Mouse (Mus musculus): ENCODE measurements around the gene Cd48. TPM values are rescaled to one million over a fixed set of nuclear protein-coding genes. Genes with fewer than 3 reads are reported as not detected.

The Cd48 gene
- polyA plus RNA-seq, 1 experiment, result 15.0 TPM

DNA sequence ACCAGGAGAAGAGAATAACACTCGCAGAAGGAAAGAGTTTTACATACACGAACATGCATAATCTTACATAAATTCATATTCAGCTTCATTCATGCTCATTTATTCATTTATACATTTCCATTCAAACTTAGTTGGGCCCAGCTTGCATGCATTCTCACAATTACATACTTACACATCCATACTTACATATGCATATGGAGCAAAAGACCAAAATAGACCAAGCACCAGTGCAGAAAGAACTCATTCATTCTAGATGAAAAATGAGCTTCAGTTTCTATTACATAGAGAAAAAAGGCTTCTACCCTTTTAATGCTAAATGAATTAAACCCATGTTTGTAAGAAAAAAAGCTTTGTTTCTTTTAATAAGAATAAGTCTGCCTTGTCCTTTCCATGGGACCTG lies 33.6 kb downstream of the Cd48 start:
- WGBS, result 78% methylated on average over 2 of the region's 2 CpGs
- H3K4me1 ChIP-seq (ENCODE audit: control insufficient read depth, insufficient read depth, low read length), result no peaks in the 10 kb centered on the region
- no peak overlapping the region for H3K4me3 ChIP-seq (replicated peaks; ENCODE audit: control insufficient read depth, low read depth, low read length)
- TF ChIP-seq POLR2A (IDR thresholded peaks at IDR 0.05; ENCODE audit: borderline replicate concordance, control insufficient read depth, low read depth, low read length), result no peak
- no peak for TF ChIP-seq CTCF (IDR thresholded peaks at IDR 0.05; ENCODE audit: control insufficient read depth, insufficient read depth, low read length)
- no peak overlapping the region for H3K27ac ChIP-seq (ENCODE audit: control insufficient read depth, insufficient read depth, low read depth, low read length, poor library complexity)

- TF ChIP-seq POLR2A (IDR thresholded peaks at IDR 0.05; ENCODE audit: borderline replicate concordance, control insufficient read depth, low read depth, low read length) (no peak), CTCF (IDR thresholded peaks at IDR 0.05; ENCODE audit: control insufficient read depth, insufficient read depth, low read length) (no peak)
- Histone ChIP-seq H3K4me3 (replicated peaks; ENCODE audit: control insufficient read depth, low read depth, low read length) (no peak overlapping the region), H3K27ac (ENCODE audit: control insufficient read depth, insufficient read depth, low read depth, low read length, poor library complexity) (no peak overlapping the region), H3K4me1 (ENCODE audit: control insufficient read depth, insufficient read depth, low read length) (no peaks in the 10 kb centered on the region)
- 84% methylated on average over 1 of the region's 1 CpGs for WGBS
These were observed 34.4 kb downstream of the Cd48 start for GRCm38 (mm10) chr1:171716232-171716631.

- H3K27ac ChIP-seq (ENCODE audit: control insufficient read depth, insufficient read depth, low read depth, low read length, poor library complexity), result no peak overlapping the region
- H3K4me1 ChIP-seq (ENCODE audit: control insufficient read depth, insufficient read depth, low read length), result no peaks in the 10 kb centered on the region
- no peak for TF ChIP-seq POLR2A (IDR thresholded peaks at IDR 0.05; ENCODE audit: borderline replicate concordance, control insufficient read depth, low read depth, low read length)
- TF ChIP-seq CTCF (IDR thresholded peaks at IDR 0.05; ENCODE audit: control insufficient read depth, insufficient read depth, low read length), result no peak
- H3K4me3 ChIP-seq (replicated peaks; ENCODE audit: control insufficient read depth, low read depth, low read length), result no peak overlapping the region
These were observed 49.4 kb downstream of the Cd48 start for GRCm38 (mm10) chr1:171731195-171731594.

- 46% methylated on average over 6 of the region's 6 CpGs for WGBS
- no peak overlapping the region for H3K4me3 ChIP-seq (replicated peaks; ENCODE audit: control insufficient read depth, low read depth, low read length)
- no peak overlapping the region for H3K27ac ChIP-seq (ENCODE audit: control insufficient read depth, insufficient read depth, low read depth, low read length, poor library complexity)
- no peak for TF ChIP-seq POLR2A (IDR thresholded peaks at IDR 0.05; ENCODE audit: borderline replicate concordance, control insufficient read depth, low read depth, low read length)
- no peak for TF ChIP-seq CTCF (IDR thresholded peaks at IDR 0.05; ENCODE audit: control insufficient read depth, insufficient read depth, low read length)
- no peaks in the 10 kb centered on the region; the same call in 1 of the 2 replicates for H3K4me1 ChIP-seq (ENCODE audit: control insufficient read depth, insufficient read depth, low read length)
These were observed 53.1 kb downstream of the Cd48 start for GRCm38 (mm10) chr1:171734898-171735297.

GRCm38 (mm10) chr1:171748127-171748969 lies 66.5 kb downstream of the Cd48 start:
- H3K27ac ChIP-seq (ENCODE audit: control insufficient read depth, insufficient read depth, low read depth, low read length, poor library complexity), result no peak overlapping the region

More at GRCm38 (mm10) chr1:171748127-171748969, 66.5 kb downstream of the Cd48 start:
- 62% methylated on average over 3 of the region's 3 CpGs for WGBS
- TF ChIP-seq CTCF (IDR thresholded peaks at IDR 0.05; ENCODE audit: control insufficient read depth, insufficient read depth, low read length), result no peak
- no peak for TF ChIP-seq POLR2A (IDR thresholded peaks at IDR 0.05; ENCODE audit: borderline replicate concordance, control insufficient read depth, low read depth, low read length)
- Histone ChIP-seq H3K4me3 (replicated peaks; ENCODE audit: control insufficient read depth, low read depth, low read length) (no peak overlapping the region), H3K4me1 (ENCODE audit: control insufficient read depth, insufficient read depth, low read length) (no peaks in the 10 kb centered on the region; the same call in 1 of the 2 replicates)

Other genes starting within 250 kb of the Cd48 start
- 13.2 and 21.5 TPM in 2 replicates for gene F11r, start 244.5 kb upstream of the Cd48 start, polyA plus RNA-seq (2011; ENCODE audit: insufficient read depth, insufficient read length, low replicate concordance, missing spikeins)
- gene Alyref2, start 178.5 kb upstream of the Cd48 start, polyA plus RNA-seq (2011; ENCODE audit: insufficient read depth, insufficient read length, low replicate concordance, missing spikeins), result 4.5 and 8.7 TPM in 2 replicates
- gene Itln1, start 146.7 kb upstream of the Cd48 start, polyA plus RNA-seq (2011; ENCODE audit: insufficient read depth, insufficient read length, low replicate concordance, missing spikeins), result not detected in 2 replicates
- gene Cd244a, start 122.8 kb upstream of the Cd48 start, polyA plus RNA-seq (2011; ENCODE audit: insufficient read depth, insufficient read length, low replicate concordance, missing spikeins), result 1.9 and 4.0 TPM in 2 replicates
- 12.8 and 23.7 TPM in 2 replicates for gene Ly9, start 74.6 kb upstream of the Cd48 start, polyA plus RNA-seq (2011; ENCODE audit: insufficient read depth, insufficient read length, low replicate concordance, missing spikeins)
- 3.1 and 4.7 TPM in 2 replicates for gene Slamf7, start 29.0 kb upstream of the Cd48 start, polyA plus RNA-seq (2011; ENCODE audit: insufficient read depth, insufficient read length, low replicate concordance, missing spikeins)
- 5.7 and 11.7 TPM in 2 replicates for gene Slamf1, start 85.1 kb downstream of the Cd48 start, polyA plus RNA-seq (2011; ENCODE audit: insufficient read depth, insufficient read length, low replicate concordance, missing spikeins)
- gene Cd84, start 157.7 kb downstream of the Cd48 start, polyA plus RNA-seq (2011; ENCODE audit: insufficient read depth, insufficient read length, low replicate concordance, missing spikeins), result 29.3 and 41.8 TPM in 2 replicates
- gene Gm10521, start 213.7 kb downstream of the Cd48 start, polyA plus RNA-seq (2011; ENCODE audit: insufficient read depth, insufficient read length, low replicate concordance, missing spikeins), result 6.1 and 16.0 TPM in 2 replicates
- gene Slamf6, start 235.5 kb downstream of the Cd48 start, polyA plus RNA-seq (2011; ENCODE audit: insufficient read depth, insufficient read length, low replicate concordance, missing spikeins), result 21.2 and 30.2 TPM in 2 replicates

All from bone marrow, adult 2 months (tissue).